Mouse (Mus musculus) induced T-regulatory cell, adult 2 months (primary cell): ENCODE data around the gene 4931409K22Rik.

Experiments used
- DNase-seq: peaks from one replicate; pipeline ENCODE4 v3.0.0-alpha.2; 2012; ENCODE audit warnings: low read depth

The 4931409K22Rik gene

DNA sequence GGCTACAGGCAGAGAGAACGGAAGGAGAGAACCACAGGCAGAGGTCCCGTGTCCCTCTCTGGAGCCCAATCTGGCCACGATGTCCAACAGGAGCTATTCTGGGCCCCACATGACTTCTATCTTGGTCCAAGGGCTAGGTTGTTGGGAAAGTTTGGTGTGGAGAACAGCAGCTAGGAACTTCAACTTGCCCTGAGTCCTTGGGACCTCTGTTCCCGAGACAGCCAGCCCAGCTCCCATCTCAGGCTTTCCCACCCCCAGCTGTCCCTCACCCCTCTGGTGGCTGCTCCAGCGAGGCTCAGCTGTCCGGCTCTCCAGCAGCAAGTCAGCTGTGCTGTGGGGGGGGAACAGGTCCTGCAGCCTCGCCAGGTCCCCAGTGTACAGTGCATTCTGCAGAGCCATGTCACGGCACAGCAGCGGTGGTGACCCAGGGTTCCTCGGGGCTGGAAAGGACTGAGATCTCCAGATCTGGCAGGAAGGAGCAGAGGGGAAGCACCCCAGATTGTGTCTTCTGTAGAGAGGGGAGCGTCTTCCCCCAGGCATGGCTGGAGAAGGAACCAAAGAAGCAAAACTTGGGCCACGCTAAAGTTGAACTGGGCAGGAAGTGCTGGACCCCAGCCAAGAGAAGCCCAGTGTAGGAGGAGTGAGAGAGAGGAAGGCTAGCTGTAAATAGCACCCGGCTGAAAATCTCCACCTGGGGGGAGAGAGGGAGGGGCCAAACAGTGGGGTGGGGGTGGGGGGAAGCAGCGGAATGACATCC, 16.0 kb downstream of the 4931409K22Rik start, which contains the start of gene Asb10:
TSS of gene Asb10 (minus strand) at position 592 of the 757 bp plus-strand sequence.
- no peak for DNase-seq

DNA sequence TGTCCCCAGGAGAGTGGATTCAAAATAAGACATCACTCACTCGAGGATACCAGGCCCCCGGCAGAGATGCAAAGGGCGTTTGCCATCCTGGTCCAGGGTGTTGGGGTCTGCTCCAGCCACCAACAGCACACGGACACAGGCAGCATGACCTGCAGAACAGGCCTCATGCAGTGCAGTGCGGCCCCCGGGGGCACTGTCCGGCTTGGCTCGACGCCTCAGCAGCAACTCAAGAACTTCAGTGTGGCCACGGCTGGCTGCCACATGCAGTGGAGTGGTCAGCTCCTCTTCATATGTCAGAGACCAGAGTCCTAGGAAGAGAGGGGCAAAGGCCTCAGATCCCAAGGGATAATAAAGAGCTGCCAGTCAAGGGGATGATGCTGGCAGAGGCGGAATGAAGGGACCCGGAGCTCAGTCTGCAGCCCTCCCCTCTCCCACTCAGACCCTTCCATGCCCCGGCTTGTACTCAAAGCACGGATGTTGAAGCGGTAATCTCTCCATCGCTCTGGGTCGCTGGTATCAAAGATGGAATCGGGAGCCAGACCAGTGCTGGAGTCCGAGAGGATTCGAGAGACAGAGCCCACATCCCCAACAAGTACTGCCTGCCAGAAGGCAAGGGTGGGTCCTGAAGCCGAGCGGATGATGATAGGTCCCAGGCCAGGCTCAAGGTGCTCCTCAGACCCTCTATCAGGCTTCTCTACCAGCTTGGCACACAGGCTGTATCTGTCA, 16.9 kb downstream of the 4931409K22Rik start:
- DNase-seq = no peak

DNA sequence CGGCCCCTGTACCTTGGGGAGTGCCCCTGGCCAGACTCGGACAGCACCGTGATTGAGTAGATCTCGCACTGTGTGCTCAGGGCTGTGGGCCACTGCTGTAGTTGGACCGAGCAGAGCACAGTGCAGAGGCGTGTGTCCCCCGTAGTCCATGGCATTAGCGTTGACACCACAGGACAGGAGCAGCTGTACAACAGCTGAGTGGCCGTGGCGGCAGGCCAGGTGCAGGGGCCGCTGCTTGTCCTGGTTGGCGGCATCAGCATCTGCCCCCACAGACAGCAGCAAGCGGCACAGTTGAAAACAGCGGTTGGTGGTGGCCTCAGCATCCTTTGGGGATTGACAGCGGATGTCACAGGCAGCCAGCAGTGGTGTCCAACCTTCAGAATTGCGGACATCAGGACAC, 19.0 kb downstream of the 4931409K22Rik start:
- DNase-seq = no peak

DNA sequence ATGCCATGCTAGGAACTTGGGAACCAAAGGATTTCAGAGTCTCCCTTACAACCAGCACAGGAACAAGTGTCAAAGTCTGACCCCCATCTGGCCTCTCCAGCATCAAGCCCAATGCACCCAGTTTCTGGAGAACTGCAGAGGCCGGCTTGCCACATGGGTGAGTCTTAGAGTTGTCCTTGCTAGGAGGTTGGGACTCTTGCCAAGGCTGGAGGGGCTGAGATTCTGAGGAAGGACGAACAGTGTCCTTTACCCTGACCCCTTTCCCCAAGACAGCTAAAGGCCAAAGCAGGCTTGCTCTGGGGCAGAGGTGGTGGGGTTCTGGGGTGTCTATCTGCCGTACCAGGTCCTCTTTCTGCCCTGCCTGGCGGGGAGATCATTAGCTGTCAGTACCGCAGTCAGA, 20.1 kb downstream of the 4931409K22Rik start:
- DNase-seq = no peak

DNA sequence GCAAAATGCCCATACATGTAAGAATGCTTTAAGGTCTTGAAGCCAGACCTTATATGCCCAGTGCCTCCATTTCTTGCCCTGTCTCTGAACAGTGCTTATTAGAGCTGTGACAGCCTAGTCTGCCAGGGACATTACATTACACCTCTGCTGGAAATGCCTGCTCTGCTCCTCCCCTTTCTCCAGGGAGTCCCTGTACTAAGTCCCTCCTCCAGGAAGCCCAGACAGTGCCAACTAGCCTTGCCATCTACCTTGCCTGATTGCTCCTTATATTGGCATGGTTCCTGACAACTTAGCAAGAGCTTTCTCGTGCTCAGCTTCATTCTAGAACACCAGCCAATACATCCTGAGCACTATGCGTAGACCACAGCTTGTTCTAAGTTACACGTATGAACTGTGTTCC, 20.9 kb downstream of the 4931409K22Rik start:
- DNase-seq = no peak

DNA sequence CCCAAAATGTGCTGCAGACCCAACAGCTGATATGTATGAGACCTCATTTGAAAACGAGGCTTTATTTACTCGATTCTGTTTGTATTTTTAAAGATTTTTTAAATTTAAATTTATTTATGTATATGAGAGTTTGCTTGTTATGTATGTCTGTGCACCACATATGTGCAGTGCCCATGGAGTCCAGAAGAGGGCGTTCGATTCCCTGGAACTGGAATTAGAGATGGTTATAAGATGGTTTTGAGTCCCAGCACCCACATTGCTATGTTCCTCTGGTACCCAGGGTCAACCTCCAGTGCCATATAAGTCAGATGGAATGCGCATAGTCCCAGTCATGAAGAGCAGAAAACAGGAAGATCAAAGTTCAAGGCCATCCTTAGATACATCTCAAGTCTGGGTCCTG, 22.3 kb downstream of the 4931409K22Rik start:
- DNase-seq = peak; percentile 32

DNA sequence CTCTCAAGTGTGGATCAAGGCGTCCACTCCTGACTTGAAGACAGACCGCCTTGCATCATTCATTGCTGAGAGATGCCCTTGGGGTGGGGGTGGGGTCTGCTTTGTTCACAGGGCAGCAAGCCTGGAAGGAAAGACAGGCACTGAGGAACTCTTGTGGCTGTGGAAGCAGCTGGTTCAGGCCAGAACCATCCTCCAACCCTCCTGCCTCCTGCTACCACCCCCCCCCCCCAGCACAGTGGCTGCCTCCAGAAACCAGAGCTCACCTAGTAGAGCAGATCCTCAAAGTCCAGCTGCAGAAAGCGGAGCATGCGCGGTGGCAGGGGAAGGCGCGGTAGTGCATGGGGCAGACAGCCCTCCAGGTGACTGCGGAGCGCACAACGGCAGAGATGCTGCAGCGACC, 23.2 kb downstream of the 4931409K22Rik start:
- no peak for DNase-seq

DNA sequence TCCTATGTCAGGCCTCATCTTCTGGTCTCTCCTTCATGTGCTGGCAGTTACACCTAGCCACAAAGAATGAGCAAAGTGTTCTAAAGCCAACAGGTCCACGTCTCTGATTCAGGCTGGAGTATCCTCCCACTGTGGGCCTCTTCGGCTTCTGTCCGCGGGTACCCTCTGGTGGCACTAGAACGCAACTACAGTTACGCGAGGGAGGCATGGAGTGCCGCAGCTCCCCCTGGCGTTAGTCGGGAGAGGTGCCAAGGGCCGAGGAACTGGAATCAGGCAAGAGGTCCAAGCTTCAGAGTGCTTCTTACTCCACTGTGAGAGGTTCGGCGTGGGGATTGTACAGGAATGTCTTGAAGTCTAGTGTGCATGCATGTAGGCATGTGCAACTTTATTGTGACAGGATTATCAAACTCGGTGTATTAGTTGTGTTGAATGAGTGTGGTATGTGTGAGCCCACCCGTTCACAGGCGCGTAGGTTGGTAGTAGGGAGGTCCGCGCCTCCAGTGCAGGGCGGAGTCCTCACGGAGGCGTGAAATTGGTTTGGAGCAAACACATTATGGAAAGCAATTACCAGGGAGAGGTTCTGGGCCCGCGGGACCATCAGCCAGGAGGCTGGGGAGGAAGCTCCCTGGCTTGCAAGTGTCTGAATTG, 26.4 kb downstream of the 4931409K22Rik start:
- peak; percentile 94 for DNase-seq

DNA sequence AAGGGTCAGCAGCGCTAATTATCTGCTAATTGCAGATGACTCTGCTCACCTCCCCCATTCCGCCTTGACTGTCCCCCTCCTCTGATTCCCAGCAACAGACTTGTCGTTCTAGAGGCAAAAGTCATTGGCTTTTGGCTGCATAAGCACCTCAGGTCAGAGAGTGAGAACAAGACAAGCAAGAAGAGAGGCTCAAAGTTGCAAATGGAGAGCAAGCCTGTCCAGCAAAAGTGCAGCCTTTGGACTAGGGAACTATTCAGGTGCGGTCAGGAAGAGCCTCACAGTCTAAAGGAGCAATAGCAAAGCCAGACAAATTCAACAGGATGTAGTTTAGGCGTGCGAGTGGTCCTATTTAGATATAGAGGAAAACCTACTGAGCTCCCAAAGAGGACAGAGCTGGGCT, 28.8 kb downstream of the 4931409K22Rik start:
- no peak for DNase-seq

DNA sequence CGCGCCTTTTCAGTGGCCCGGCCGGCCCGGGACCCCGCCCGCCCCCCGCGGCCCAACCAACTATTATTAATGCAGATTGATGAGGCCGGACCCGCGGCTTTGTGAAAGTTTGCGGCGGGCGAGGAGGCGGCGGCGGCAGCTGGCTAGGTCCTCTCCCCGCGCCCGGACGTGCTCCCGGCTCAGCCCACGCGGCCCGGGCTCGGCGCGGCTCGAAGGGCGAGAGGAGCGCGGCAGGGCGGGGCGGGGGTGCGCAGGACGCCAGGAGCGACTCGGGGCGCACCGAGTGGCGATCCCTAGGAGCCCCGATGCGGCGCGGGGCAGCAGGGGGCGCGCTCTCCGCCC, 29.7 kb downstream of the 4931409K22Rik start, which contains the start of gene Gbx1:
TSS of gene Gbx1 (minus strand) at position 314 of the 342 bp plus-strand sequence.
- DNase-seq = peak; percentile 38

DNA sequence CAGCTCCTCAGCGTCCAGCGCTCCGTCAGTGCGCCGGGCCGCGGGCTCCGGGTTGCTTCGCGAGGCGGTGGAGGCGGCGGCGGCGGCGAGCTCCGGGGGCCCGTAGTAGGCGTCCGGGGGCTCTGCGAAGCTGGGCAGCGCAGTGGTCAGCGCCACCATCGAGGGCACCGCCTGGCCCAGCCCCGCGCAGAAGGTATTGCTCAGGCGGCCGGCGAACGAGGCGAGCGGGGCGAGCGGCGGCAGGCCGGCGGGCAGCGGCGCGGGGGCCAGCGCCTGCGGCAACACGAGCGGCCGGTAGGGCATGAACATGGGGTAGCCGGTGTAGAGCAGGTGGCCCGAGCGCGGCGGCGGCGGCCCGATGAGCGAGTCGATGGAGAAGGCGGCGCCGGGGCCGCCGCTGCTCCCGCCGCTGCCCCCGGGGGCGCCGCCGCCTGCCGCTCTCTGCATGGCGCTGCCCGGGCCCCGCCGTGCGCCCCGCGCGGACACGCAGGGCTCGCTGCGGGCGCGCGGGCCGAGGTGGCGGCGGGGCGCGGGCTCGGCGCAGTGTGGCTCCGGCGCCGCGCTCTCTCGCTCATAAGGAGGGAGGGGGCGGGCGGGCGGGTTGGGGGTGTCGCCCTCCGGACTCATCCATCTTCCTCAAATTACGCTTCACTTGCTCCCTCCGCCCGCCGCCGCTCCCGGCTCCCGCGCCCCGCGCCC, 30.3 kb downstream of the 4931409K22Rik start:
- DNase-seq = no peak

DNA sequence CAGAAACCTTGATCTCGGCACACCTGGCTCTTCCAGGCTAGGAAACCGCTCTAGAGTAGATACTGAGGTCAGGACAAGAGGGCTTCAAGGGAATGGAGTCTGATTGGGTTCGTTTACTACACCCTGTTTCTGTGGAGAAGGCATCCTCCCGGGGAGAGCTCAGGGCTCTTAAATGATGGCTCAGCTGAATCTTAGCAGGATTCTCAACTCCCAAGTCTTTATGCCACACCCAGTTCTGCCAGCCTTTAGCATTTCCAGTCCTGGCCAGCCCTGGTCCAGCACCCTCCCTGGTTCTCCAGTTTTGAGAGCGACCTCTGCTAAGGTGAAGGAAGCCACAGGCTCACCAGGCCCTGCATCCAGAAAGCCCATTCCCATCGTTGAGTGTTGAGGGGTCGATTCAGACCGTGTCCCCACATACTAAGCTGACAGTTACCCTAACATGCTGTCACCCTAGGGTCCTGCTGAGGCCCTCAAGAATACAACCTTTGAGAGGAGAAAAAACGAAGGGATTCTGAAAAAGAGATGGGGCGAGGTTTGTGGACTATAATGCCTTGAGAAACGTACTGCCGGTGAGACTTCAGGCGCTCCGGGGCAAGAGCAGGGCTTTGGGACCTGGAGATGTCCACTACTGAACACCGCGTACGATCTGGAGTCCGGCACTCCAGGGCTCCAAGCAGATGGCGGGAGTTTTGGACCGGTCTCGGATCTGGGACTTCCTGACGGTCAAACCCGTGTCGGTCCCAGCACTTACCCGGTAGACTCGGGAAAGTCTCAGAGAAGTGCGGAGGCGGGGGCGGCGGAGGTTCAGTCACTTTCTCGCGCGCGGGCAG, 31.0 kb downstream of the 4931409K22Rik start:
- DNase-seq = no peak

DNA sequence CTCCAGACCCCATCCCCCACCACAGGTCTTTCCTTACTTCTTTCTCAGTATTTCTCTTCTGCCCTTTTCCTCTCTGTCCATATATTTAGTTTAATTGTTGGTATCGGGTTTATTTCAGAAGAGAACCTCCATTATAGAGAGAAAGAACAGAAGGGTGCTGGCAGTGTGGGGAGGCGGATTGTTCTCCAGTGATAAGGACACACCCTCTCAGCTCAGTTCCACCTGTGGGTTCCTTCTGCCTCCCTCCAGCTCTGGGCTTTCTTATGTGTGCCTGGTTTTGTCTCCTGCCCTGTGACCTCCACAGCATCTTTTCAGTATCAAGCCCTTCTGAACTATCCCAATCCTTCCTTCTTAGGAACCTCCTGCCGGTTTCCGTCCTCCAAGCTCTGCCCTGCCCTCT, 32.1 kb downstream of the 4931409K22Rik start:
- DNase-seq = no peak

DNA sequence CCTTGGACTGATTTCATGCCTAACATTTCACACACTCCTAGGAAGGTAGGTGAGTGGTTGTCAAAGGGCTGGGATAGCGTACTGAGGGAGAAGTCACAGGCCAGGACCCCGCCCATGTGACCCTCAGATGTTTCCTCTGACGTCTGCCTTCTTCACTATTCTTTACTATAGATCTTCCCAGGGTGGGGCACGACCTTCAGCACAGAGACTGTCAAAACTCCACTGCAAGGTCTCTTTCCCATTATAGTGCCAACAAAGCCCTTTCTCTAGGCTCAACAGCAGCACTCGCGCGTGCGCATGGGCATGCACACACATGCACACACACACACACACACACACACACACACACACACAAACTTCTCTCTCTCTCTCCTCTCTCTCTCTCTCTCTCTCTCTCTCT, 32.8 kb downstream of the 4931409K22Rik start:
- DNase-seq = no peak

DNA sequence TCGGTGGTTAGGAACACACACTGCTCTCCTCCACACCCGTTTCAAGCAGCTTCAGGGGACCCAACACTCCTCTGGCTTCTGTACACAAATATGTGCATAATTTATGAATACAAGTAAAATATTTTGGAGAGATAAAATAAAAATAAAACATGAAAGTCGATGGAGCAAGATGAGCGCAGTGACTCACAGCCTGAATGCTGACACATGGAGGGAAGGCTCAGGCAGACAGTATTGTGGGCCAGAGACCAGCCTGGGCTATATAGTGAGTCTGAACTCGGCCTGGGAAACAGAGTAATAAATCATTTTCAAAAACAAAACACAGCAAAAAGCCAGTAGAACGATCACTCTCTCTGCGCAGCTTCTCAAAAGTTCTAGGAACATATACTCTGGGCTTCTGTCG, 35.2 kb downstream of the 4931409K22Rik start:
- DNase-seq = no peak

DNA sequence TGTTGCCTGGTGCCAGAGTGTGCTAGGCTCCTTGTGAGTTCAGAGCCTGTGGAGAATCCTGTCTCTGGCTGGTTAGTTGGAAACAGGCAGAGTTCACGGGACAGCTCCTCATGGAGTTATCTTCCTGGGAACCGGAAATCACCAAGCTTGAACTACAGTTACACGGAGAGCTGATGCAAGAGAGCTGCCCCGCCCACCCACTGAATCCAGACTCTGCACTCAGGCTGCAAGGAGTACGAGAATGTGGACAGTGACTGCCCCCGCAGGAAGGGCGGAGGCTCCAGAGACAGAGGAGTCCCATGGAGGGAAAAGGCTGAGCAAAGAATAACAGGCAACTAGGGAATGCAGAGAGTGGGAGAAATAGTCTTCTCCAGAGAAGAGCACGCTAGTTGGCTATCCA, 44.3 kb downstream of the 4931409K22Rik start:
- DNase-seq = no peak

DNA sequence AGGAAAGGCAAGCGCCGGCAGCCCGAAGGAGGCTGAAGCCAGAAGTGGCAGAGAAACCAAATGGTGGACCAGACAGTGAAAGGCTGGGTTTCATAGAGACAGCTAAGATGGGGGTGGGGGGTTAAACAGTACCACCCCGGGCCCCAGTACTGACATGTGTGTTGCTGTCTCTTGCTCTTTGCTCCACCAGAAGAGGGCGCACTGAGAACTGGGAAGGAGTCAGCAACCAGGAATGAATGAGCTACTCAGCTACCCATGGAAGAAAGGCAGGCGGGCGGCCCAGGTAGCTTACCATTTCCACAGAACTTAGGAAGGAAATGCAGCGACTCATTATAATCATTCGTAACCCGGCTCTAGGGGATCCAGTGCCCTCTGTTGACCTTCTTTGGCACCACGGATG, 46.0 kb downstream of the 4931409K22Rik start:
- DNase-seq = peak; percentile 62

DNA sequence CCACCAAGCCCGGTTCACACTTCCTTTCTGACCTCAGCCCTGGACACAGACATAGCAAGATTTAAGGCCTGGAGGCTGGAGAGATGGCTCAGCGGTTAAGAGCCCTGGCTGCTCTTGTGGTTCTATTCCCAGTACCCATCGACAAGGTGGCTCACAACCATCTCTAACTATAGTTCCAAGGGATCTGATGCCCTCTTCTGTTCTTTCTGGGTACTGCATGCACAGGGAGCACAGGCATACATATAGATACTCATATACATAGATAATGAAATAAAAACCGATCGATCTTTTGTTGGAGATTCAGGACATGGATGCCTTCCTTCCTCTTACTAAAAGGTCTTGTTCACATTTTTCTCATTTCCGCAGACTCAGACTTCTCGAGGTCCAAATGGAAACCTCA, 48.2 kb downstream of the 4931409K22Rik start:
- peak; percentile 24 for DNase-seq

DNA sequence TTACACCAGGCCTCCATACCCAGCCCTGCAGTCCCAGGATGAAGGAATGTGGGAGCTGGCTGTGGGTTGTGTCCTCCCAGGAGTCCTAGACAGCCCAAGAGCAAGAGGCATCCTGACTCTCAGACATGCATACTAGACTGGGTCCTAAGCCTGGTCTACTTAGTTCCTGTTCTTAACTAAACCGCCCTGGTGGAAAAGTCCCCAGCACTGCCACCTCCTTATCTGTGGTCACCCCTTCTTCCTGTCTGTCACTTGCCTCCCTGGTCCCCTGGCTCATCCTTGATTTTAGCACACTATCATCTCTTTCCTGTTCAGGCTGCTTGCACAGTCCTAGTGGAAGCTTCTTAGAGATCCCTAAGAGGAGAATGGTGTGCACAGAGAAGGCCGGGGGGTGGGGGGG, 51.1 kb downstream of the 4931409K22Rik start:
- DNase-seq = peak; percentile 62

DNA sequence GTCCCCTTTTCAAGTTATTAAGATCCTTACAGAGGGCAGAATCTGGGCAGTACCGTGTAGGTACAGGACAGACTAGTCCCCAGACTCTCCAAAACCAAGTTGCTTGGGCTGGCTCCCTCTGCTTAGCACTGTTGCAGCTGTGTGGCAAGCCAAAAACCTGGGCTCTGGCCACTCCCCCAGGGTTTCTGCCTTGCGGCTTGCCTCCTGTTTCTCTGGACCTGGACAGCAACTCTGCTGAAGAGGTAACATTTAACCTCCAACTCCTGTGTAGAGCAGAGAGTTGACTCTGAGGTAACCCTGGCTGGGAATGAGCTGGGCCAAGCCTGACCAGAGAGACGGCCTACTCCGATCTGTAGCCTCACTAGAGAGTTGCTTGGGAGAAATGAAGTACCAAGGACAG, 53.8 kb downstream of the 4931409K22Rik start:
- DNase-seq = no peak

DNA sequence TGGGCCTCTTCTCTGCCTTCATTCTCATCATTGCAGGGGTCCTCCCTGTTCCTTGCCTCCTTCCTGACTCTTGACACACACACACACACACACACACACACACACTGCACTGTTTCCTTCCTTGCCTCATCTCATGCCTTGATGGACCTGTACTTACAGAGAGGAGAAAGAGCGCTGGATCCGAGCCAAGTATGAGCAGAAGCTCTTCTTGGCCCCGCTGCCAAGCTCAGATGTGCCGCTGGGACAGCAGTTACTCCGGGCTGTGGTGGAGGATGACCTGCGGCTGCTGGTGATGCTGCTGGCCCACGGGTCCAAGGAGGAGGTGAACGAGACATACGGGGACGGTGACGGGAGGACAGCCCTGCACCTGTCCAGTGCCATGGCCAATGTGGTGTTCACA, 55.8 kb downstream of the 4931409K22Rik start:
- DNase-seq = no peak

DNA sequence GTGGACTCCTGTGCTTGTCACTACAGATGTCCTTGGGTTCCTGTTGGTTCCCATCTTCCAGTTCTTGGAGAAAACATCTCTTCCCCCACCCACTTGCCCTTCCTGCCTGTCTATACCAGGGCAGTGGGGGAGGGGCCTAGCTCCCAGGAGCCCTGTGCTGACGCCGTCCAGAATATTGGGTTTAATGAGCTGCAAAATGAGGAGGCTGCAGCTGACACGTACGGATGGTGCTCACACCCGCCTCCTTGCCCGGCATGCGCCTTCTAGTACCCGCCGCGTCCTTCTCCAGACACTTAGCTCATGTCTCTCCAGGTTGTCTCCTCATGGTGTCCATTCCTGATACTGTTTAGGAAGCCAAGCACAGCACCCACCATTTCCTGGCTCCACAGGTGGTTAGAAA, 57.5 kb downstream of the 4931409K22Rik start:
- no peak for DNase-seq
